Mouse (Mus musculus) C2C12 (cell line): ENCODE data around the gene Camkmt.

Source experiments
- CEBPB ChIP-seq: IDR thresholded peaks from one replicate; pipeline ENCODE4 v1.6.1; 2011; ENCODE audit warnings: low read depth, mild to moderate bottlenecking, control low read depth, moderate library complexity
- CTCF ChIP-seq: IDR thresholded peaks from one replicate; pipeline ENCODE4 v1.5.1; 2011; ENCODE audit not compliant: control insufficient read depth, insufficient read depth, insufficient read length
- MAX ChIP-seq: IDR thresholded peaks from one replicate; pipeline ENCODE4 v1.6.1; 2011; ENCODE audit warnings: mild to moderate bottlenecking, control low read depth
- MYOD1 ChIP-seq: IDR thresholded peaks from one replicate; pipeline ENCODE4 v1.6.1; 2011; ENCODE audit warnings: low read depth; ENCODE audit not compliant: control insufficient read depth, insufficient read length
- MYOG ChIP-seq: IDR thresholded peaks from one replicate; pipeline ENCODE4 v1.6.1; 2011; ENCODE audit not compliant: control insufficient read depth, insufficient read length; ENCODE audit errors: extremely low read depth
- USF1 ChIP-seq: IDR thresholded peaks from one replicate; pipeline ENCODE4 v1.6.1; 2011; ENCODE audit warnings: low read depth, mild to moderate bottlenecking, control low read depth, moderate library complexity

GRCm38 (mm10) chr17:85483086-85483485 lies 392.7 kb downstream of the Camkmt start:
- no peak for TF ChIP-seq MAX
- TF ChIP-seq CTCF, result no peak
- TF ChIP-seq MYOD1, result no peak
- no peak for TF ChIP-seq USF1
- no peak for TF ChIP-seq MYOG
- TF ChIP-seq CEBPB, result no peak
